In genomic region chr4:129125736-129126451, GRCm38 (mm10) we compare ENCODE assay signal across 8 mouse cellular contexts. TPM values are rescaled to one million over a fixed set of nuclear protein-coding genes. Genes with fewer than 3 reads are reported as not detected.
A peak's percentile ranks its signal among the peaks of the same experiment; 100 is the strongest.
DNase-seq lines count a peak whose midpoint lies in the region; ATAC-seq and TF ChIP-seq lines count a peak whose summit lies in the region.

No protein-coding gene starts in this region.

- H3K27ac ChIP-seq in liver, postnatal 0 days (ENCODE audit: low read depth), result no peak overlapping the region
- H3K27ac ChIP-seq in forebrain, embryonic 16.5 days (ENCODE audit: low read length), result no peak overlapping the region
- no peak overlapping the region for H3K27ac ChIP-seq in intestine, embryonic 15.5 days

- 16% methylated on average over 19 of the region's 19 CpGs for WGBS in liver, postnatal 0 days (ENCODE audit: insufficient replicate concordance)
- 8% methylated on average over 19 of the region's 19 CpGs for WGBS in forebrain, embryonic 16.5 days
- whole genome bisulfite sequencing in intestine, embryonic 15.5 days, result 17% methylated on average over 19 of the region's 19 CpGs

- no peak overlapping the region for H3K4me3 ChIP-seq in liver, postnatal 0 days (ENCODE audit: low read depth, low read length)
- H3K4me3 ChIP-seq in forebrain, embryonic 16.5 days (replicated peaks; ENCODE audit: low read length), result no peak overlapping the region
- peak overlapping the region; percentile 18; the same call in 1 of the 2 replicates for H3K4me3 ChIP-seq in intestine, embryonic 15.5 days (replicated peaks)

- H3K36me3 ChIP-seq in liver, postnatal 0 days (replicated peaks; ENCODE audit: insufficient read depth, low read length), result no peaks in the 10 kb centered on the region
- no peaks in the 10 kb centered on the region for H3K36me3 ChIP-seq in forebrain, embryonic 16.5 days (ENCODE audit: control insufficient read depth, insufficient read depth)
- H3K36me3 ChIP-seq in intestine, embryonic 15.5 days, result no peaks in the 10 kb centered on the region

- no peak overlapping the region for H3K9ac ChIP-seq in liver, postnatal 0 days (replicated peaks)
- 0 out of 2 replicates have a peak overlapping the region, but pooled peaks have one; percentile 5 for H3K9ac ChIP-seq in forebrain, embryonic 16.5 days (replicated peaks; ENCODE audit: low read depth, low read length)
- H3K9ac ChIP-seq in intestine, embryonic 15.5 days, result no peak overlapping the region

- no peak for TF ChIP-seq EP300 in liver, postnatal 0 days (IDR thresholded peaks at IDR 0.05; ENCODE audit: low read depth)

- peaks cover 61% of the 10 kb centered on the region for H3K27me3 ChIP-seq in liver, postnatal 0 days (ENCODE audit: insufficient read depth, low read length)
- no peaks in the 10 kb centered on the region for H3K27me3 ChIP-seq in forebrain, embryonic 16.5 days (replicated peaks; ENCODE audit: control insufficient read depth, insufficient read depth, low read length)
- peaks cover 32% of the 10 kb centered on the region for H3K27me3 ChIP-seq in intestine, embryonic 15.5 days (replicated peaks)

- no peak; the same call in 1 of the 2 replicates for ATAC-seq in liver, postnatal 0 days
- no peak for ATAC-seq in forebrain, embryonic 16.5 days
- ATAC-seq in intestine, embryonic 15.5 days, result 0 out of 2 replicates have a peak, but pooled peaks have one; percentile 14
- no peak for ATAC-seq in erythroblast, adult 5-6 weeks (replicated peaks; ENCODE audit: low FRiP score, poor library complexity, severe bottlenecking)

- no peaks in the 10 kb centered on the region for H3K9me3 ChIP-seq in liver, postnatal 0 days (ENCODE audit: low read length)
- H3K9me3 ChIP-seq in forebrain, embryonic 16.5 days (ENCODE audit: control insufficient read depth, low read length), result no peaks in the 10 kb centered on the region
- no peaks in the 10 kb centered on the region for H3K9me3 ChIP-seq in intestine, embryonic 15.5 days

- peak; percentile 49 for DNase-seq in liver
- no peak for DNase-seq in liver, postnatal 0 days
- DNase-seq in lung, postnatal 4 days, result peak; percentile 38 to 86
- DNase-seq in spleen, adult 18-20 months, result no peak
- no peak for DNase-seq in thymus, postnatal 36 days

- H3K4me2 ChIP-seq in liver, postnatal 0 days (ENCODE audit: low read depth, low read length), result no peak overlapping the region
- peak overlapping the region; percentile 25 for H3K4me2 ChIP-seq in forebrain, embryonic 16.5 days (ENCODE audit: low read length)
- H3K4me2 ChIP-seq in intestine, embryonic 15.5 days (replicated peaks), result peak overlapping the region; percentile 50

- TF ChIP-seq CTCF in liver, postnatal 0 days (IDR thresholded peaks at IDR 0.05; ENCODE audit: low read depth), result no peak

- H3K4me1 ChIP-seq in liver, postnatal 0 days (ENCODE audit: insufficient read depth), result peaks cover 15% of the 10 kb centered on the region; the same call in 1 of the 2 replicates
- peaks cover 42% of the 10 kb centered on the region for H3K4me1 ChIP-seq in forebrain, embryonic 16.5 days (replicated peaks; ENCODE audit: control insufficient read depth, insufficient read depth, low read length)
- H3K4me1 ChIP-seq in intestine, embryonic 15.5 days (replicated peaks), result peaks cover 42% of the 10 kb centered on the region

RNA-seq across cellular contexts. Expression of gene Hpca, which starts 4.1 kb away (rescaled TPM):
- polyA plus RNA-seq in liver, postnatal 0 days (2015; fragmentation: Nextera tagmentation; extraction: Ambion mirVana), result 0.18 and 0.40 TPM in 2 replicates
- 57.9 and 63.4 TPM in 2 replicates for polyA plus RNA-seq in forebrain, embryonic 16.5 days (2015; fragmentation: Nextera tagmentation; extraction: Ambion mirVana)
- polyA plus RNA-seq in intestine, embryonic 15.5 days (2015; fragmentation: Nextera tagmentation; extraction: Ambion mirVana), result 4.1 and 5.2 TPM in 2 replicates
- total RNA-seq in erythroblast, adult 5-6 weeks (2015; ENCODE audit: low replicate concordance), result not detected in 2 replicates
- total RNA-seq in erythroblast, adult 5-6 weeks (2017; ENCODE audit: low replicate concordance), result not detected in 2 replicates

RNA-seq across cellular contexts. Expression of gene Fndc5, which starts 10.9 kb away (rescaled TPM):
- 0.32 and 0.52 TPM in 2 replicates for polyA plus RNA-seq in liver, postnatal 0 days (2015; fragmentation: Nextera tagmentation; extraction: Ambion mirVana)
- polyA plus RNA-seq in forebrain, embryonic 16.5 days (2015; fragmentation: Nextera tagmentation; extraction: Ambion mirVana), result 2.5 and 2.8 TPM in 2 replicates
- polyA plus RNA-seq in intestine, embryonic 15.5 days (2015; fragmentation: Nextera tagmentation; extraction: Ambion mirVana), result 2.7 and 2.9 TPM in 2 replicates
- not detected in 2 replicates for total RNA-seq in erythroblast, adult 5-6 weeks (2015; ENCODE audit: low replicate concordance)
- total RNA-seq in erythroblast, adult 5-6 weeks (2017; ENCODE audit: low replicate concordance), result not detected in 2 replicates

RNA-seq across cellular contexts. Expression of gene Tmem54, which starts 20.5 kb away (rescaled TPM):
- polyA plus RNA-seq in liver, postnatal 0 days (2015; fragmentation: Nextera tagmentation; extraction: Ambion mirVana), result 0.26 TPM in 1 of 2 replicates, not detected in the other
- not detected in 2 replicates for polyA plus RNA-seq in forebrain, embryonic 16.5 days (2015; fragmentation: Nextera tagmentation; extraction: Ambion mirVana)
- 90.0 and 106 TPM in 2 replicates for polyA plus RNA-seq in intestine, embryonic 15.5 days (2015; fragmentation: Nextera tagmentation; extraction: Ambion mirVana)
- total RNA-seq in erythroblast, adult 5-6 weeks (2015; ENCODE audit: low replicate concordance), result not detected in 2 replicates
- total RNA-seq in erythroblast, adult 5-6 weeks (2017; ENCODE audit: low replicate concordance), result not detected in 2 replicates

Comparison
In these comparisons a context has a peak if more than half of its experiments do, and no peak if none do; other contexts are left out.
1. DNase-seq: peak in liver (single experiment) and lung, postnatal 4 days (2 of 2); none in liver, postnatal 0 days (single experiment), spleen, adult 18-20 months (0 of 2) and thymus, postnatal 36 days (0 of 2).
2. RNA of gene Tmem54, which starts 20.5 kb away (polyA plus RNA-seq): 90.0 to 106 TPM in intestine, embryonic 15.5 days; 0.26 TPM in liver, postnatal 0 days and not detected in forebrain, embryonic 16.5 days; every median in the first group is over 10 times any median in the second.